Mouse (Mus musculus): ENCODE results near the gene Plrg1. TPM values are rescaled to one million over a fixed set of nuclear protein-coding genes. Genes with fewer than 3 reads are reported as not detected.

Gene Plrg1
- total RNA-seq (2015): 42.4 and 51.2 TPM in 2 replicates
- 81.3 and 83.9 TPM in 2 replicates for total RNA-seq (2017)

GRCm38 (mm10) chr3:83055281-83056038 is at the start of gene Plrg1:
Plrg1 (plus strand) TSS chr3:83055522.
- peak; percentile 89 for ATAC-seq (replicated peaks; ENCODE audit: poor library complexity)

- ATAC-seq (replicated peaks; ENCODE audit: poor library complexity): no peak
Observed at GRCm38 (mm10) chr3:83007557-83007956, 47.8 kb upstream of the Plrg1 start, which contains the start of gene Fgg. Fgg (plus strand) TSS chr3:83007724.

GRCm38 (mm10) chr3:83010291-83010690 is 45.0 kb upstream of the Plrg1 start:
- ATAC-seq (replicated peaks; ENCODE audit: poor library complexity): no peak

DNA sequence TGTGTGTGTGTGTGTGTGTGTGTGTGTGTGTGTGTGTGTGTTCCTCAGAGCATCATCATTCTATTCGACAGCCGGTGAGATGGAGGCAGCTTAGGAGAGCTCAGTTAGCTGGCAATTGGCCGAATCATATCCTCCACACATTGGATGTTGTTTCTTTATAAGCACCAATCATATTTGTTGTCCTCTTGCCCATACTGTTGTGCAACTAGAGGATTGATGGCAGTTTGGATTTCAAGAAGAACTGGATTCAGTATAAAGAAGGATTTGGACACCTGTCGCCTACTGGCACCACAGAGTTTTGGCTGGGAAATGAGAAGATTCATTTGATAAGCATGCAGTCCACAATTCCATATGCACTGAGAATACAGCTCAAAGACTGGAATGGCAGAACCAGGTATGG is 44.2 kb upstream of the Plrg1 start:
- ATAC-seq (replicated peaks; ENCODE audit: poor library complexity): no peak

GRCm38 (mm10) chr3:83011565-83011964 is 43.8 kb upstream of the Plrg1 start:
- ATAC-seq (replicated peaks; ENCODE audit: poor library complexity): no peak

DNA sequence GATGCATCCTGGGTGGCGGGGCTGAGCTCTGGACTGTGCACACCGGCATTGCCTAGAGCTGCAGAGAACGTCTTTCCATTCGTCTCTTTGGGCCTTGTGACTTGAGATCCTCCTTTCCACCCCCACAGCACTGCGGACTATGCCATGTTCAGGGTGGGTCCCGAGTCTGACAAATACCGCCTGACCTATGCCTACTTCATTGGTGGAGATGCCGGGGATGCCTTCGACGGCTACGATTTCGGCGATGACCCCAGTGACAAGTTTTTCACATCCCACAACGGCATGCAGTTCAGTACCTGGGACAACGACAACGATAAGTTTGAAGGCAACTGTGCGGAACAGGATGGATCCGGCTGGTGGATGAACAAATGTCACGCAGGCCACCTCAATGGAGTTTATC is 42.7 kb upstream of the Plrg1 start:
- no peak for ATAC-seq (replicated peaks; ENCODE audit: poor library complexity)

DNA sequence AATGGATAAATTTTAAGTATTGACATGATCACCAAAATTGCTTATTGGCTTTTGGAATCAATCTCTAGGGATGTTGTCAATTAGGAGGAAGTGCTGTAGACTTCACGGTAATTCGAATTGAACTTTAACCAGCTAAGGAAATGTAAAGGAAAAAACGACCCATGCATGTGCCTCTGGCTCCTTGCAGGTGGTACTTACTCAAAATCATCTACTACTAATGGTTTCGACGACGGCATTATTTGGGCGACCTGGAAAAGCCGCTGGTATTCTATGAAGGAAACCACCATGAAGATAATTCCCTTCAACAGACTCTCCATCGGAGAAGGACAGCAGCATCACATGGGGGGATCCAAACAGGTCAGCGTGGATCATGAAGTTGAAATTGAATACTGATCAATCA is 41.4 kb upstream of the Plrg1 start:
- no peak for ATAC-seq (replicated peaks; ENCODE audit: poor library complexity)

GRCm38 (mm10) chr3:83016236-83016635 is 39.1 kb upstream of the Plrg1 start:
- no peak for ATAC-seq (replicated peaks; ENCODE audit: poor library complexity)

DNA sequence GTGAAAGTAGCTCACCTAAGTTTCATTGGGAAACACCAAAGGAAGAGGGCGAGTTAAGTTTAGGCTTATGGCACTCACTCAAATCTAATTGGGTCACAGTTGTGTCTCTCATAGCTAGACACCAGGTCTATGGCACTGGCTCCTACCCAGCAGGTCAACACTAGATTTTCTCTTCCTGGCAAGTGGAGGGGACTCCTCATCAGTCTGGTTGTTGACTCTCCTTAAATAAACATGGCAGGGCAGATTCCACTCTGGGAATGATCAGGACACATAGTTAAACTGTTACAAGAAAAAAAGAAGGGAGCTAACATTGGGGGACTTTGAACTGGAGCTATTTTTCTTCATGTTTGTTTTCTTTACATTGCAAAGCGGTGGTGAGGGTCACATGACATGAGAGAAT is 34.9 kb upstream of the Plrg1 start:
- ATAC-seq (replicated peaks; ENCODE audit: poor library complexity): no peak

DNA sequence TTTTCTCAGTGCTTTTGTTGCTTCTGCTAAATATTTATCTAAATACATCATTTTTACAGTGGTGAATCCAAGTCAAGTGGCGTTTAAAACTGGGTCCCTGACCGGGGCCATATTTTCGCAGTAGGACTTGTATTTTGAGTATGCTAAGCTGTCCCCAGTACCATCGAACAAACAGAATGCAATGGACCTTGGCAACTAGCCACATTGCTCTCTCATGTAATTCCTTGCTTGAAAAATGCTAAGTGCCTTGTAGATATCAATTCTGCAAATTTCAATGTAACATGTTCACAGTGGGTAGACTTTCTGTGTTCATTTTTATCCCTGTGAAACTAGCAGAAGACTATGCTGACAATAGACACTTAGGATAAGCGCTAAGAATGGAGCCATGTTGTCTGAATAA is 34.1 kb upstream of the Plrg1 start:
- no peak for ATAC-seq (replicated peaks; ENCODE audit: poor library complexity)

DNA sequence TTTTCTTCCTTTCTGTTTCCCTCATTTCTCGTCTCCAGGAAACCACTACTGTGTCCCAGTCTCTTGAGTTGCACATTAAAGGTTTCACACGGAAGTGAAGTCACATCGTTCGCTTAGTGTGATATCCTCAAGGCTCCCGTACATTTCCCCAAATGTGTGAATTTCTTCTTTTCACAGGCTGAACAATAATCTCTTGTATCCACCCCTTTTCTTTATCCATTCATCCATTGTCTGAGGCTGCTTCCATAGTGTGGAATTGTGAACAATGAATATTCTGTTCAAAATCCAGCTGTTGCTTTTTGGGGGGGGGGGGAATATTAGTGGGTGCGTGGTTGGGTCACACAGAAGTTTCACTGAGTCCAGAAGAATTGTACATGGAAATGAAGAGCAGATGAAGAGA is 30.3 kb upstream of the Plrg1 start:
- ATAC-seq (replicated peaks; ENCODE audit: poor library complexity): no peak

DNA sequence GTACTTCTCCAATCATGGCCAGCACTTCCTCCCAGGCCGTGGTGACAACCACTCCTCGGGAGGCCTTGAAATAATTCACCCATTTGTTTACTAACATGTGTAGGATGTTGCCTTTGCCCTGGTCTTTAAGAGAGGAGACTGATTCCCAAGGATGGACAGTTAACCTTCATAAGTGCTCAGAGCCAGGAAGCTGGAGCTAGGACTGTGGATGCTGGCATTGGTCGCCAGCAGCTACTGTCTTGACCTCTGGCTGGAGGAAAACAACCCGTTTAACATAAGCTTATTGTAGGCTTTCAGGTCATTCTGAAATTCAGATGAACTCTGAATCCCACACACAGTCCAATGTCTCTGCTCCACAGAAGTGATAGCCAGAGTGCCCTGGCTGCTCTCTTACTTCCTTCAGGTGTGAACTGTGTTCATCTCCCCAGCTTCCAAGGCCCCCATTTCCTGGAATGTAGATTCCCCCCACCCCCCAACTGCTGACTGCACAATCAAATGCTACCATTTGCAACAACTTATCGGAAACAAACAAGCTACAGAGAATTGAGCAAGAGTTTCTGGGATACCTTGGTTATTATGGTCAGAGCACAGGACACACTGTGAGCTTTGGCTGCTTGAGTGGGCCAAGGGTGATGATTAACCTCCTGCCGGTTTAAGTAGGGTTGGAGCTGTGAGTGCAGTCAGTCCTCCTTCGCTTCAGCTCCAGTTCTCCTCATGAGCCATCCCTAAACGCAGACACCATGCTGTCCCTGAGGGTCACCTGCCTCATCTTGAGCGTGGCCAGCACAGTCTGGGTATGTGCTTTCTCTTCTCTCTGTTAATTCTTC is 29.6 kb upstream of the Plrg1 start, which contains the start of gene Fga:
TSS of gene Fga (plus strand) at position 602 of the 827 bp plus-strand sequence.
- ATAC-seq (replicated peaks; ENCODE audit: poor library complexity): no peak

DNA sequence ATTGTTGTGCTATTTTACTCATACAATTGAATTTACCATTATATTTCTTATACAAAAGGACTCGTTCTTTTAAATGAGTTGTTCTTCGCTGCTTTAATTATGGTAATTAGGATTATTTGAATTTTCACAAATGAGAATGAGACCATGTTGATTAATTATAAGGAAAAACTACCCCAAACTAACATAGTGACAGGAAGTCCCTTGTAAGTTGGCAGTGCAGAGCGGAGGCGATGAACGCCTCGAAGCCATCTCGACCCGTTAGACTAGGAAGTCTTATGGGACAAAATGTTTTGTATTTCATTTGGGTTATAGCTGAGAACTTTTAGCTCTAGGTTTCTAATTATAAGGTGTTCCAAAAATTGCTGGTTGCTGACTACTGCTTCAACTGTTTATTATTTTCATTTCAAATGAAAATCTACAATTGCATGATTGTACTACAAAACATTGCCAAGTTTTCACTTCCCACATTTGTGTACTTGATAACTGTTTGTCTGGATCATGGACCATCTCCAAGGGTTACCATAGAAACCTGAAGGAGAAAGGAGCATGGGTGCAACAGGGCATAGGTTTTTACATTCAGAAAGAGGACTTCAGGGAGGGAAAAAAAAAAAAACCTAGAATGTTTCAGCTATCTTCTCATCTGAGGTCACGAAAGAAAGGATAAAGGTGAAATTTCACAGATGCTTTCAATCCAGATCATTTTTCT is 27.6 kb upstream of the Plrg1 start:
- no peak for ATAC-seq (replicated peaks; ENCODE audit: poor library complexity)

DNA sequence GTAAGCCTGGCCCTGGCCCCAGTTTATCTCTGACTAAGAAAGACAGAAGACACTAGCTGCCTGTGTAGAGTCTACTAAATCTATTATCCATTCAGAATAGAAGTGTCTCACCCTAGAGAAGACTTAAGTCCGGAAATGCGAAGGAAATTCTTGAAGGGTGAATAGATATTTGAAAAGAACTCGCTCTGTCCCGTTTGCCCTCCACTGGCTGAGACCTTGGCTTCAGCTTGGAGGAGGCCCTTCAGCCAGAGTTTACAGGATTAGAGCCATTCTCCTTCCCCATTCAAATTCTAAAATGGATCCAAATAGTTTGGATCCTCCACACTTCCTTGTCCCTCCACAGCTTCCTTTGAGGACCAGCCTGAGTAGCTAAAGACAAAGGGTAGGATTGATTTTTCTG is 25.0 kb upstream of the Plrg1 start:
- ATAC-seq (replicated peaks; ENCODE audit: poor library complexity): no peak

DNA sequence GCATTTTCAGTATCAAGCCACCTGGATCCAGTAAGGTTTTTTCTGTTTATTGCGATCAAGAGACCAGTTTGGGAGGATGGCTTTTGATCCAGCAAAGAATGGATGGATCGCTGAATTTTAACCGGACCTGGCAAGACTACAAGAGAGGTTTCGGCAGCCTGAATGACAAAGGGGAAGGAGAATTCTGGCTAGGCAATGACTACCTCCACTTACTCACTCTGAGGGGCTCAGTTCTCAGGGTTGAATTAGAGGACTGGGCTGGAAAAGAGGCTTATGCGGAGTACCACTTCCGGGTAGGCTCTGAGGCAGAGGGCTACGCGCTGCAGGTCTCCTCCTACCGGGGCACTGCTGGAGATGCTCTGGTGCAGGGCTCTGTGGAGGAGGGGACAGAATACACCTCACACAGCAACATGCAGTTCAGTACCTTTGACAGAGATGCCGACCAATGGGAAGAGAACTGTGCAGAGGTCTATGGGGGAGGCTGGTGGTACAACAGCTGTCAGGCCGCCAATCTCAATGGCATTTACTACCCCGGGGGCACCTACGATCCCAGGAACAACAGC is 22.5 kb upstream of the Plrg1 start:
- no peak for ATAC-seq (replicated peaks; ENCODE audit: poor library complexity)

GRCm38 (mm10) chr3:83033801-83034200 is 21.5 kb upstream of the Plrg1 start:
- no peak for ATAC-seq (replicated peaks; ENCODE audit: poor library complexity)

- ATAC-seq (replicated peaks; ENCODE audit: poor library complexity): no peak
Observed at GRCm38 (mm10) chr3:83038865-83039264, 16.5 kb upstream of the Plrg1 start.

DNA sequence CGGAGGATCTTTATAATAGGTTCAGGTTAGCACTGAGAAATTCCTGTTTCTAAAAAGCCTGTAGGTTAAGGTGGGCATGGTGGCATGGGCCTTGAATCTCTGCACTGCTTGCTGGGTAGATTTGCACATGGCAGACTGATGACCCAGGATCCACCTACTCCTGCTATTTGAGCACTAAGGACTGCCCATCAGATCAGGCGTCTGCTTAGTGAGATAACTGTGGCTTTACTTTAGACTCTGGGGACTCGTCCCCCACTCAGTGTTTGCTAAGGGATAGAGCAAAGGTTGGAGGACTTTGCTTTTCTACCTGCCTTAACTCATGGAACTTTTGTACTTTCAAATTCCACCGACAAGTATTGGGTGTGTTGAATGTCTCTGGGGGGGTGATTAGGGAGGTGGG is 15.7 kb upstream of the Plrg1 start:
- no peak for ATAC-seq (replicated peaks; ENCODE audit: poor library complexity)

GRCm38 (mm10) chr3:83042451-83042850 is 12.9 kb upstream of the Plrg1 start:
- ATAC-seq (replicated peaks; ENCODE audit: poor library complexity): no peak

GRCm38 (mm10) chr3:83046649-83047048 is 8.7 kb upstream of the Plrg1 start:
- ATAC-seq (replicated peaks; ENCODE audit: poor library complexity): no peak

DNA sequence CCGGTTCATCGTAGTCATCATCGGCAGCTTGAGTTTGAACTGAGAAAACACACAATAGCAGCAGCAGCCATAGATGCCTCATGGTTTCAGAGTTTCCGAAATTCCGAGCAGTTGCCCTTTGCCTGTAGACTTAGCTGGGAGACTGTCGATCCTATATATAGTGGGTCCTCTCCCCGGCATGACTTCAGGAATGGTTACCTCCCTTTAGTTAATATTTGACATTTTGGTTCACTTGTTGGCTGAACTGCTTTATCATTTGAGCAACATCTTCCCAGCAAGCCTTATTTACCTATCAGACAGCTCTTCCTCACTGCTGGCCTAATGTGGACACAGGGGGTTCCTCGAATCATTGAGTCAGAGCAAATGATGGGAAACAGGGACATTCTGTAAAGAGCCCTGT is 5.6 kb upstream of the Plrg1 start, which contains the start of gene Fgb:
TSS of gene Fgb (minus strand) at position 184 of the 400 bp plus-strand sequence.
- ATAC-seq (replicated peaks; ENCODE audit: poor library complexity): no peak

All from megakaryocyte progenitor cell, adult 5-6 weeks (primary cell).